Mouse (Mus musculus): ENCODE data around the gene Runx1. TPM values are rescaled to one million over a fixed set of nuclear protein-coding genes. Genes with fewer than 3 reads are reported as not detected.

Gene Runx1
- polyA plus RNA-seq, 1 experiment from 2014 or later, result 9.1 TPM

DNA sequence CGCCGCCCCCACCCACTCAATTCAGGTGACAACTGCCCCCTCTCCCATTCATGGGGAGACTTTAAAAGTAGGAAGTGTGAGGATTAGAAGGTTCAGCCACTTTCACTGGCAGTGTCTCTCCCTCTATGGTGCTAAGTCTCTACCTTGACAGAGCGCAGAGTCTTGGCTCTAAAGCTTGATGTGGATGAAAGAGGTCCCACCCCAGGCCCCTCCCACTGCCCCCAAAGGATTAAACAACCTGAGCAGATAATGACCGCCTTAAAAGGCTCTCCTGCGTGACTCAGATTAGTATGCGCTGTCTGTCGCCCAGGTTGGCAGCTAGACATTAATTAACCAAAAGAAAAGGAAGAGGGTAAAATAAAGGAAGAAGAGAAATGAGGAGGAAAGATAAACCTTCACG is 215.5 kb downstream of the Runx1 start:
- Histone ChIP-seq H3K4me3 (ENCODE audit: low read depth, low read length) (no peak overlapping the region), H3K9me3 (ENCODE audit: low read length) (no peaks in the 10 kb centered on the region), H3K27ac (ENCODE audit: low read length) (peak overlapping the region; percentile 43; the same call in 1 of the 2 replicates), H3K9ac (replicated peaks; ENCODE audit: low read depth) (no peak overlapping the region), H3K4me2 (replicated peaks; ENCODE audit: low read depth, low read length) (no peak overlapping the region), H3K36me3 (ENCODE audit: insufficient read depth, low read length) (no peaks in the 10 kb centered on the region), H3K4me1 (ENCODE audit: insufficient read depth, low read depth, low read length) (peaks cover 21% of the 10 kb centered on the region; the same call in 1 of the 2 replicates), H3K27me3 (replicated peaks; ENCODE audit: insufficient read depth, low read length) (no peaks in the 10 kb centered on the region)
- DNase-seq (ENCODE audit: low spot score), result no peak
- TF ChIP-seq CTCF (IDR thresholded peaks at IDR 0.05) (no peak), EP300 (IDR thresholded peaks at IDR 0.05) (no peak)
- WGBS, result 54% methylated on average over 8 of the region's 8 CpGs
- ATAC-seq, result no peak

DNA sequence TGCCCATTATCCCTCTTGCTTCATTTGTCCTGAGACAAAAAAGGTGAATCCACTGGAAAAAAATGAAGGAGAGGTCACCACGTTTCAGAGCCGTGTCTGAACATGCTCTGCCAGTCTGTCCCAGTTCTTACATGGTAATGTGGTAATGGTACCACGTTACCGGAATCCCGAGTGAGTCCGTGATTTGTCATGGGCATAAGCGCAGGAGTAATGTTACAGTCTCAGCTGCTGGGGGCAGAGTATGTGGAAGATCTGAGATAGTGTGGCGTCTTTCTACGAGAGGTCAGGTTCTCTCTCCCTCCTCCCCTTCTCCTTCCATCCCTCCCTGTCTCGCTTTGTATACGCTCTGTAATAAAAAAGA is 216.3 kb downstream of the Runx1 start:
- 55% methylated on average over 11 of the region's 11 CpGs for WGBS
- H3K27me3 ChIP-seq (replicated peaks; ENCODE audit: insufficient read depth, low read length), result no peaks in the 10 kb centered on the region
- H3K9ac ChIP-seq (replicated peaks; ENCODE audit: low read depth), result no peak overlapping the region
- peaks cover 24% of the 10 kb centered on the region; the same call in 1 of the 2 replicates for H3K4me1 ChIP-seq (ENCODE audit: insufficient read depth, low read depth, low read length)
- ATAC-seq, result no peak
- H3K4me2 ChIP-seq (replicated peaks; ENCODE audit: low read depth, low read length), result no peak overlapping the region
- TF ChIP-seq EP300 (IDR thresholded peaks at IDR 0.05), result 0 out of 2 replicates have a peak, but pooled peaks have one; percentile 4
- no peak for TF ChIP-seq CTCF (IDR thresholded peaks at IDR 0.05)
- H3K27ac ChIP-seq (ENCODE audit: low read length), result peak overlapping the region; percentile 59; the same call in 1 of the 2 replicates
- no peak for DNase-seq (ENCODE audit: low spot score)
- H3K36me3 ChIP-seq (ENCODE audit: insufficient read depth, low read length), result no peaks in the 10 kb centered on the region
- no peaks in the 10 kb centered on the region for H3K9me3 ChIP-seq (ENCODE audit: low read length)
- H3K4me3 ChIP-seq (ENCODE audit: low read depth, low read length), result no peak overlapping the region

DNA sequence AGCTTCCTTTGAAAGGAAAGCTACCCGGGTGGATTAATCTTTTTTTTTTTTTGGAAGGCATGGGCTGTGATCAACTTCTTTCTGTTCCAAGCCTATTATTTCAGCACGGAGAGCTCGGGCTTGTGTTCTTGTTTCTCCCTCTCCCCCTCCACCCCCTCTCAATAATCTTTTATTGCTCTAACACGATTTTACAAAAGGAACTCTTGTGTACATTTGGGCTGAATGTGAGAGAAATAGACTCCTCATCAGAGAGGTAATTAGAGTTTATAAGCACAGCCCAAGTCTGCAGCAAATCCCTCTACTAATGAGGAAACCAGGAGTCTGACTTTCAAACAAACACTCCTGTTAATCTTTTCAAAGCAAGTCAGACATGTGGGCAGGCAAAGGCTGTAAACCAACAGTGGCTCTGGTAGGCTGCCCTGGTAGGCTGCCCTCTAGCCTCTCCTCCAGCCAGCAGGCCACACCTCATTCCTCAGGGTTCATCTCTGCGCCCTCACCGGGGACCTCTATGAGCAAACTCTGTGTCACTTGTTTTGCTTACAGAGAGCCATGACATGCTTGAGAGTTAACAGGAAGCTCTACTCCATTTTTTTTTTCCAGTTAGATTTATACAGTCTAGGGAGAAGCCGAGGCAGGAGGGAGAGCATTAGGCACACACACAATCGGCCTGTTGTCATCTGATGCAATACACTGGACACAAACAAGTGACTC is 216.8 kb downstream of the Runx1 start:
- Histone ChIP-seq H3K27ac (ENCODE audit: low read length) (peak overlapping the region; percentile 59), H3K4me3 (ENCODE audit: low read depth, low read length) (no peak overlapping the region), H3K9ac (replicated peaks; ENCODE audit: low read depth) (no peak overlapping the region), H3K9me3 (ENCODE audit: low read length) (no peaks in the 10 kb centered on the region), H3K4me2 (replicated peaks; ENCODE audit: low read depth, low read length) (no peak overlapping the region), H3K27me3 (replicated peaks; ENCODE audit: insufficient read depth, low read length) (no peaks in the 10 kb centered on the region), H3K36me3 (ENCODE audit: insufficient read depth, low read length) (no peaks in the 10 kb centered on the region), H3K4me1 (ENCODE audit: insufficient read depth, low read depth, low read length) (peaks cover 24% of the 10 kb centered on the region; the same call in 1 of the 2 replicates)
- 18% methylated on average over 8 of the region's 8 CpGs for WGBS
- no peak for TF ChIP-seq CTCF (IDR thresholded peaks at IDR 0.05)
- peak; percentile 50 for TF ChIP-seq EP300 (IDR thresholded peaks at IDR 0.05)
- ATAC-seq (peak; percentile 28; the same call in 1 of the 2 replicates), DNase-seq (ENCODE audit: low spot score) (peak; percentile 76)

DNA sequence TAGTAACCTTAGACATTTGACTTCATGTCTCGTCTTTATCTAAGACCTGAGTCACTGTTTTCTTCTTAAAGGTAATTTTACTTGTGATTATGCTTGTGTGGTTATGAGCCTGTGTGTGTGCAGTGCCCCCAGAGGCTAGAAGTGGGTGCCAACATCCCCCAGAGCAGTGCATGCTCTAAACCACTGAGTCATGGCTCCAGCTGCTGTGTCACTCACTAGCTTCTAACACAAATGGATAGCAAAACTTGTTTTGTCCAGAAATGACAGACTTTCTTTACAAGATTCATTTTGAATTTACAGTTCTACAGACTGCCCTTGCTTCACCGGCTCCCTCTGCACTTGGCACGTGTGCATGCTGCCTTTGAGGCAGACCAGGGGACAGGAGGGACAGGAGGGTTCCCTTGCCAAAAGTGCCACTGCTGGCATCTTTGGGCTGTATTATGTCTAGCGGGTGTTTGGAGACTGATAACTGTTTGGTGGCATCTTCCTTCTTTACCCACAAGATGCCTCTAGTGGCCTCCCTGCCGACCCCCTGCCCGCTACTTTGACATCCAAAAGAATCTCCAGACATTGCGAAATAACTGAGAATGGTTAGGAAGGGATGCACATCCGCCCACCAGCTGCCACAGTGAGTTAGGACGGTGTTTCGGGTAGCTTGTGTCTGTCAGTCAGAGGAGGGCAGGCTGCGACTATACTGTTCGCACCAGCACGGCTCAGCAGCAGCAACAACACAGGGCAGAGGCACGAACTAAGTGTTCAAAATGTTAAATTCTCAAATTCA is 217.6 kb downstream of the Runx1 start:
- Histone ChIP-seq H3K36me3 (ENCODE audit: insufficient read depth, low read length) (no peaks in the 10 kb centered on the region), H3K27ac (ENCODE audit: low read length) (peak overlapping the region; percentile 59), H3K4me1 (ENCODE audit: insufficient read depth, low read depth, low read length) (peaks cover 24% of the 10 kb centered on the region; the same call in 1 of the 2 replicates), H3K9me3 (ENCODE audit: low read length) (no peaks in the 10 kb centered on the region), H3K4me2 (replicated peaks; ENCODE audit: low read depth, low read length) (no peak overlapping the region), H3K4me3 (ENCODE audit: low read depth, low read length) (no peak overlapping the region), H3K9ac (replicated peaks; ENCODE audit: low read depth) (no peak overlapping the region), H3K27me3 (replicated peaks; ENCODE audit: insufficient read depth, low read length) (no peaks in the 10 kb centered on the region)
- ATAC-seq (no peak), DNase-seq (ENCODE audit: low spot score) (no peak)
- 55% methylated on average over 14 of the region's 14 CpGs for WGBS
- TF ChIP-seq EP300 (IDR thresholded peaks at IDR 0.05) (no peak), CTCF (IDR thresholded peaks at IDR 0.05) (peak; percentile 7; the same call in 1 of the 2 replicates)

DNA sequence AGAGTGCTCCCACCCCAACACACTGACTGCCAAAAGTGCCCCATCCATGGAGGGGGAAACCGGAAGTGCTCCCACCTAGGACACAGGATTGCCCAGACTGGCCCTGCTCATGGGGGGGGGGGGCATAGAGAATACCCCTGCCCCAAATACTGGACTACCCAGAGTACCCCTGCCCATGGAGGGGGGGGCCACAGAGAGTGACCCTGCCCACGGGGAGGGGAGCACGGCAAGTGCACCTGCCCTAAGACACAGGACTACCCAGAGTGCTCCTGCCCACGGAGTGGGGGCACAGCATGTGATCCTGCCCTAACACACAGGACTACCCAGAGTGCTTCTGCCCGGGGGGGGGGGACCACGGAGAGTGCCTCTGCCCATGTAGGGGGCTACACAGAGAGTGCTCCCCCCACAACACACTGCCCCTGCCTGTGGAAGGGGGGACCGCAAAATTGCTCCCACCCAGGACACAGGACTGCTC is 219.4 kb downstream of the Runx1 start:
- 88% methylated on average over 5 of the region's 7 CpGs for WGBS
- H3K4me2 ChIP-seq (replicated peaks; ENCODE audit: low read depth, low read length), result no peak overlapping the region
- DNase-seq (ENCODE audit: low spot score) (no peak), ATAC-seq (no peak)
- no peaks in the 10 kb centered on the region for H3K36me3 ChIP-seq (ENCODE audit: insufficient read depth, low read length)
- no peak overlapping the region for H3K27ac ChIP-seq (ENCODE audit: low read length)
- H3K9me3 ChIP-seq (ENCODE audit: low read length), result no peaks in the 10 kb centered on the region
- TF ChIP-seq CTCF (IDR thresholded peaks at IDR 0.05) (no peak), EP300 (IDR thresholded peaks at IDR 0.05) (no peak)
- peaks cover 16% of the 10 kb centered on the region; the same call in 1 of the 2 replicates for H3K4me1 ChIP-seq (ENCODE audit: insufficient read depth, low read depth, low read length)
- no peak overlapping the region for H3K9ac ChIP-seq (replicated peaks; ENCODE audit: low read depth)
- H3K27me3 ChIP-seq (replicated peaks; ENCODE audit: insufficient read depth, low read length), result no peaks in the 10 kb centered on the region
- no peak overlapping the region for H3K4me3 ChIP-seq (ENCODE audit: low read depth, low read length)
